Mouse (Mus musculus) ES-E14 (cell line): ENCODE measurements around the gene Kat7.

Source experiments
- CHD2 ChIP-seq: IDR thresholded peaks from 2 replicates; pipeline ENCODE4 v1.6.1; 2014; ENCODE audit warnings: mild to moderate bottlenecking, low read depth, low read length, inconsistent platforms
- HCFC1 ChIP-seq: IDR thresholded peaks from 2 replicates; pipeline ENCODE4 v1.6.1; 2012; ENCODE audit warnings: low read length, inconsistent platforms, borderline replicate concordance; ENCODE audit not compliant: insufficient read depth
- MAFK ChIP-seq: IDR thresholded peaks from 2 replicates; pipeline ENCODE4 v1.6.1; 2014; ENCODE audit warnings: mild to moderate bottlenecking, low read depth, low read length, inconsistent platforms; ENCODE audit not compliant: insufficient read depth
- ZC3H11A ChIP-seq: IDR thresholded peaks from 2 replicates; pipeline ENCODE4 v1.6.1; 2012; ENCODE audit warnings: low read depth, mild to moderate bottlenecking, inconsistent platforms, low read length, borderline replicate concordance
- ZNF384 ChIP-seq: IDR thresholded peaks from 2 replicates; pipeline ENCODE4 v1.6.1; 2012; ENCODE audit warnings: low read depth, low read length, inconsistent platforms

DNA sequence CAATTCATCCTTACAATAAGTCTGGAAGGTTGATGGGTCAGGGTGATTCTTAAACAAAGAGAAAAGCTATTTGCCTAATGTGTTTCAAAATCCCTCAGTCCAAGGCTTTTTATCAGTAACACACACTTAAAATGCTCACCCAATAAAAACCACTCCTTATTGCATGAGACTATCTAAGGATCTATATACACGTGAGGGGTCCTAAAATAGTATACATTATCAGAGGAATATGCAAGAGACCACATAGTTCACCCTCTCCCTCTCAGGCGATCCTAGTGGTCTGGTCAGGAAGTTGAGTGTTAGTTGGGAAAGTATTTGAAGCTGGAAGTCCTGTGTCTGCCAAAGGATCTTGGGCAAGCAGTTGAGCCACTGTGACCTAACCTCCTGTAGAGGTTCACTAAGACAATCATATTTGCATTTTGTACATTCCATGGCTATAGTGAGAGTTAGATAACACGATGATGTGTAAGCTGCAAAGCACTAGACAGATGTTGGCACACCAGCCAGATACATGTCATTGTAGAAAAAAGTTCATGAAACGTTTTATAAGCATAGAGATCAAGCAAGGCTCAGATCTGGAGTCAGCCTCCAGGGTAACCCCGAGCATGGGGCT, 24.5 kb upstream of the Kat7 start:
- TF ChIP-seq ZC3H11A (no peak), ZNF384 (no peak), MAFK (no peak), CHD2 (no peak), HCFC1 (no peak)
